Mouse (Mus musculus) bone marrow macrophage, adult 2 months (primary cell): ENCODE measurements around the gene Bag2. TPM values are rescaled to one million over a fixed set of nuclear protein-coding genes. Genes with fewer than 3 reads are reported as not detected.

Source experiments
- H3K27ac ChIP-seq: 2 replicates; pipeline ENCODE4 v1.5.1; 2012; ENCODE audit warnings: low read depth, low read length; ENCODE audit not compliant: insufficient read depth
- H3K4me1 ChIP-seq: 2 replicates; pipeline ENCODE4 v1.6.1; 2012; ENCODE audit warnings: low read length; ENCODE audit not compliant: control insufficient read depth, insufficient read depth
- H3K4me3 ChIP-seq: 2 replicates; pipeline ENCODE4 v1.5.1; 2012; ENCODE audit warnings: mild to moderate bottlenecking, low read length, moderate library complexity; ENCODE audit not compliant: insufficient read depth
- CTCF ChIP-seq: IDR thresholded peaks from 2 replicates; pipeline ENCODE4 v1.5.1; 2012; ENCODE audit warnings: low read depth, mild to moderate bottlenecking, low read length, moderate library complexity
- POLR2A ChIP-seq: IDR thresholded peaks from 2 replicates; pipeline ENCODE4 v1.6.1; 2012; ENCODE audit warnings: mild to moderate bottlenecking, low read depth, low read length, borderline replicate concordance
- polyA plus RNA-seq: library from polyadenylated mRNA; stranded (reverse); fragments of >200 nt; gene quantifications from 2 replicates; pipeline ENCODE4 v1.2.4, GENCODE M21; 2012; ENCODE audit not compliant: missing spikeins, insufficient read depth, insufficient read length

The Bag2 gene
- polyA plus RNA-seq, 1 experiment: 1.1 TPM

DNA sequence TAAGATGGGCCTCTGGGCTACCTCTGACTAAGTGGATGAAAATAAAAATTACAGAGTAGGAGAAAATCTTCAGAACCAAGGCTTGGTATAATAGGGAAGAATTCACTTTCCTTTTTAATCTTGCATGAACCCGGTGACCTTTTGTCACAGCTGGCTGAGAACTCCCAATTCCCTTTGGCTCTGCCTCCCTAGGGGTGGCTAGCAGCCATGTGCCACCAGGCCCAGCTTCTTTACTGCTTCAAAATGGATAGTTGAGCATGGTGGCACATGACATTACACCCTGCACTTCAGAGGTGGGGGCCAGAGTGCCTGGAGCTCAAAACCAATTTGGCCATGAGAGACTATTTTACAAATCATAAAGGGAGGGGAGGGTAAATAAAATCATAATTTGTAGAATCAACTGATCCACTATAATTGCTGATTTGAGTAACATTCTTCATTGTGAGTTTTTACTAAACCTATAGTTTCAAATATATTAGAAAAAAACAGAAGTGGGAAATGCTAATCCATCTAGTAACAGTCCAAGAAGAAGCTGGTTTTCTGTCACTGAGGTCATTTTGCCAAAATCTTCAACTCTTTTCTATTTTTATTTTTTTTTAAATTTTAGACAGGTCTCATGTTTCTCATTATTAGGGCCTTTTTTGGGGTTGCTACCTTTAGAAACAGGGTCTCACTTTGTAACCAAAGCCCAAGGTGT lies 10.6 kb upstream of the Bag2 start:
- TF ChIP-seq POLR2A: no peak
- TF ChIP-seq CTCF: no peak
- Histone ChIP-seq H3K4me1 (peaks cover 14% of the 10 kb centered on the region), H3K27ac (no peak overlapping the region), H3K4me3 (no peak overlapping the region)

DNA sequence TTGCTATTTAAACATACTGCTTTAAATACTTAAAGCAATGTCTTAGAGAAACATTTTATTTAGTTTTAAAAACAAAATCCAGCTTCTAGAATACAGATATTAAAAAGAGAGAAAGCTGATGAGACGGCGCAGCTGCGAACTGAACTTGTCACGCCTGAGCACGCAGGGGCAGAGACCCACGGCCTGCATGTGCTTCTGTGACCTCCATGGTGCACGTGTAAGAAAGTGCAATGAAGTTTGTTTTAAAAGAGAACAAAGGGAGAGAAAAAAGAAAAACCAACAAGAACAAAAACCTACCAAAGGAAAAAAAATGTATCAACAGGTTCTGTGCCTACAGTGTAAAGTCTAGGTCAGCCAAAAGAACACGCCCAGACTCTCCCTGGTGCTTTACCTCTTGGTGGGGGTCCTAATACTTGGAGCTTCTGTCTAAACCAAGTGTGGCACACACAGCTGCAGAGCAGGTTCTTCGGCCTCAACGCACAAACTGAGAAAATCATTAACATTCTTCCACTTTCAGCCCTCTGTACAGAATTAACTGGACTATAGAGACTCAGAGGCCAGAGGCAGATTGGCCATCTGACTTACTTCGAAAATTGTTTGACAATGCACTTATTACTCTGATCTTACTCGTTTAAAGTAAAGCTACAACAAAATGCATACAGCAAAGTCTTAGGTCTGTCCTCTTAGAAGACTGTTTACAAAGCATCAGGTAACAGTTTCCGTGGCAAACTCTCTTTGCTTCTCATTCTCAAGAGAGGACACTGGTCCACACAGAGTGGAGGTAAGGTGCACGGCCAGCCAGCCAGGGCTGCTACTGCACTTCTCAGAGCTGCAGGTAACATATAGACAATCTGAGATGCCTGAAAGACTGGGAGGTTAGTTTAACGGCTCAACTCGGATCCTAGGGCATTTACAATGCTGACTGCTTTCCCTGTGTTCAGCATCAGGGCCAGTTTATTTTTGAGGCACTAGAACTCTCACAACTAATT lies 9.2 kb upstream of the Bag2 start:
- no peak overlapping the region for H3K27ac ChIP-seq
- peaks cover 14% of the 10 kb centered on the region for H3K4me1 ChIP-seq
- TF ChIP-seq CTCF (no peak), POLR2A (no peak)
- H3K4me3 ChIP-seq: no peak overlapping the region

DNA sequence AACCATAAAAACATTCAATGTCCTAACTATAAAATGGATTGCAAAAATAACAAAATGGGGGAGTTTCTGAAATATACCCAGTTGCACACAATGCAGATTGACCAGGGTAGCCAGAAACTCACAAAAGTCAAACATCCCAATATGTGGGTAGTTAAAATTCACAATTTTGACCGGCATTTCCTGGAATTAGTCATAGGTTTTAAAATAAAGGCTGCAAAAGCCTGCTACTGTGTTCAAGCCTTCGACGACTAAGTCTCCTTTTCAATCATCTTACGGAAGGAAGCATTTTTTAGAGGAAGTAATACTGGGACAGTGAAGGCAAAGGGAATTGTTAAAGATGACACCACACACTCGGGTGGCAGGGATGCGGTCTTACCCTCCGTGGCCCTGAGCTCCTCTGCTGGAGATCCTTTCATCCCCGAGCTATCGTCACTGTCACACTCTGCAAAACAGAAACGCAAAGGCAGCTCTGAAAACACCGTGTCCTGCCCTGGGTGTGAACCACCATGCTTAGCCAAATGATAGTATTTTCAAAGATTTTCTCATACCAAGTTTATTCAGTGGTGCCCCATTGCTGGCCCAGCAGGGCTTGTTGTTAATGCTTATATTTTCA lies 8.0 kb upstream of the Bag2 start:
- Histone ChIP-seq H3K27ac (no peak overlapping the region), H3K4me1 (peaks cover 14% of the 10 kb centered on the region), H3K4me3 (no peak overlapping the region)
- no peak for TF ChIP-seq POLR2A
- TF ChIP-seq CTCF: no peak

DNA sequence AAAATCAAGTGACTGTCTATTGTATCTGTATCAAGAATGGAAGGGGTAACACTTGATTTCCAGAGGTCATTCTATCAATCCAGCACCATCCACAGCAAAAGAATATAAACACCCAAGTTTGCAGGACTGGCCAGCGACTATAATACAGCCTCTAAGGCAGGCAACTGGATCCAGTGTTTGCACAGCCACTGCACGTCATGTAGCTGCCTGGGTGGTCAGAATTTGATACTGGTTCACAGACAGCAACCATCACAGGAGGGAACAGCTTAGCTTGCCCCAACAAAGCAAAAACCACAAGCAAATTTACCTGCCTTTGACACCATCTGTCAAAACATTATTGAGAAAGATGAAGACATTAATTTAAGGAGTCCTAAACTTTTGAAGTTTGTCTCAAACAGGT lies 6.2 kb upstream of the Bag2 start:
- Histone ChIP-seq H3K27ac (no peak overlapping the region), H3K4me1 (peaks cover 10% of the 10 kb centered on the region)

DNA sequence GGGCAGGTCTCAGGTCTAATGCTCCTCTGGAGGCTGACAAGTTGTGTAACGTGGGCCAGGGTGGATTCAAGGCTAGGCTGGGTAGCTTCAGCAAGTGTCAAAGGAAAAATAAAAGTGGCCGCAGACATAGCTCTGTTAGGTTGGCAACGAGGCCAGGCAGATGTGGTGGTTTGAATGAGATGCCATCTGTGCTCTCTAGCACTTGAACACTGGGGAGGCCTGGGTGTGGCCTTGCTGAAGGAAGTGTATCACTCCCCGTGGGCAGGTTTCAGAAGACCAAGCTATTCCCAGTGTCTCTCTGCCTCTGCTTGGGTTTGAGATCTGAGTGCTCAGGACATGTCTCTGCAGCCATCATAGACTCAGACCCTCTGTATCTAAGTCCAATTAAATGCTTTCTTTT lies 893 bp upstream of the Bag2 start:
- H3K4me1 ChIP-seq: peaks cover 3% of the 10 kb centered on the region
- H3K27ac ChIP-seq: no peak overlapping the region
- no peak overlapping the region for H3K4me3 ChIP-seq
- TF ChIP-seq CTCF (no peak), POLR2A (no peak)

More for the DNA sequence above, 6.2 kb upstream of the Bag2 start:
- no peak for TF ChIP-seq CTCF
- TF ChIP-seq POLR2A: no peak
- H3K4me3 ChIP-seq: no peak overlapping the region

DNA sequence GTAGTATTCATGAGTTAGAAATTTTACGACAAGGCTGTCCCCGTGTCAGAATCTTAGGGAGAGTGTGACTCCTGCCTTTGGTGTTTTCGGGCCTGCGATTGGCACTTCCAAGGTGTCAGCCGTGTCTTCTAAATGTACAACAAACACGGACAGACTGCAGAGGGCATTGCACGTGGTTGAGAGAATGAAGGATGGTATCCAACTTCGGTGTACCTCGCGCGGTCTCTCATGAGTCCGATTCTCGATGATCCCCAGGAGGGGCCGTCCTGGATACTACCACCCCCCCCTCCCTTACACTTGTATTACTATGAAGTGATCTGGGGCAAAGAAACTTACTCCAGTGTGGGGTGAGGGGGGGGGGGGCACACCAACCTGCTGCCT lies 572 bp downstream of the Bag2 start:
- H3K4me3 ChIP-seq: peak overlapping the region; percentile 94
- no peak overlapping the region for H3K27ac ChIP-seq
- H3K4me1 ChIP-seq: peaks cover 3% of the 10 kb centered on the region
- TF ChIP-seq POLR2A (no peak), CTCF (no peak)

DNA sequence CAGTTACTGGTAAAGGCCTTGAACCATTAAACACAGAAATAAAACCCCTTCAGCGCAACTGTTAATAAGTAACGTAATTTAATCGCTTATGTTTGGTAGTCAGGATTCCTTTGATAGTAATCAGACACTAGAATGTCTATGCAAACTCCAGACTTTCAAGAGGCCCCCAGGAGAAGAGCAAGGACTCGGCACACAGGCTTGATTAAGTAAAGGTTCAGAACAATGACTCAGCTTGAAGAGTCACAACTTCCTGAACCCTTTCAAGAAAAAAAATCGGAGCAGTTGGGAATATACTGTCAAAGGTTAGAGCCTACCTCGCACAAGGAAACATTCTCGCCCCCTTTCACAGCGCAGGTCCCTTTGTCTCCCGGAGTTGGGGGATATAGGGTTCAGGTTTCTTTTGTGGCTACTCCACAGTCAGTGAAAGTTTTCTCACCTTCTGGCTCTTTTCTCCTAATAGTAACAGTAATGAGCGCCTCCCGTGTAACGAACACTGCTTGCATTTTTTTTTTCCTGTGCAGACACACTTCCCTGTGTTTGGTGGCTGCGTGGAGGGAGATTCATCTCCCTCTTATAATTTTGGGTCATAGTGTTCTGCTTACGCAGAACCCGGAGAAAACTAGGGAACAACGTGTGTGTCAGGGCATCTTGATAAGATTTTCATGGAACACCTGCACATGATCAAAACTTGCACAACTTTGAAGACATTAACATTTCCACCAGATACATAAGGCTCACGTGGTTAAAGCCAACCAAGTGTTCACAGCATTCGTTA lies 1.1 kb downstream of the Bag2 start:
- Histone ChIP-seq H3K27ac (peak overlapping the region; percentile 11; the same call in 1 of the 2 replicates), H3K4me3 (peak overlapping the region; percentile 94), H3K4me1 (peaks cover 3% of the 10 kb centered on the region)
- TF ChIP-seq POLR2A: no peak
- TF ChIP-seq CTCF: no peak

DNA sequence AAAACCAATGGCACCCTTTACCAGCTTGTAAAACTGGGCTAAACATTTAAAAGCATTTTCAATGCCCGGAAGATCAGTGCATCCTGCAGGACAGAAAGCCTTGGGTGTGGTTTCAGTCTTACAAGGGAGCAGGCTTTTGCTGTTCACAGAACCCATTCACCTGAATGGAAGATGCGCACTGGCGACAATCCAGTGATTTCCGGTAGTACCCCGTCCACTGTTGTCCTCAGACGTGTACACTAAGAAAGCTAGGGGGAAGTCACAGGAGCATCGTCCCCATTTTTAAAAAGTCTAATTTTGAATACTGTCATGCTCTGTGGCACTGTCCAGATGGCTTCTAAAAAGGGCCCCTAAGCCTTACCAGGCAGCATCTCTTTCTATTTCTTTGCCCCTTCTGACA lies 1.8 kb downstream of the Bag2 start:
- TF ChIP-seq CTCF (no peak), POLR2A (no peak)
- Histone ChIP-seq H3K4me3 (no peak overlapping the region), H3K4me1 (peaks cover 3% of the 10 kb centered on the region), H3K27ac (no peak overlapping the region)
